Mouse (Mus musculus) hindbrain, embryonic 15.5 days (tissue): ENCODE data around the gene Cap2. TPM values are rescaled to one million over a fixed set of nuclear protein-coding genes. Genes with fewer than 3 reads are reported as not detected.

ENCODE experiments used
- ATAC-seq: fragments of 200-750 bp; cut with Nextera tagmentation; 2 replicates; pipeline ENCODE4 v1.8.0; 2017; ENCODE audit warnings: low read depth, moderate number of reproducible peaks, moderate TSS enrichment; ENCODE audit not compliant: low FRiP score
- H3K27ac ChIP-seq: fragments of 300-500 bp; sonication (generic); replicated peaks from 2 replicates; pipeline ENCODE4 v1.5.1; 2015; ENCODE audit warnings: mild to moderate bottlenecking, inconsistent platforms
- H3K27me3 ChIP-seq: fragments of 300-500 bp; sonication (generic); 2 replicates; pipeline ENCODE4 v1.6.1; 2015; ENCODE audit warnings: control low read depth, inconsistent platforms
- H3K36me3 ChIP-seq: fragments of 300-500 bp; sonication (generic); 2 replicates; pipeline ENCODE4 v1.6.1; 2015; ENCODE audit warnings: control low read depth, inconsistent platforms
- H3K4me1 ChIP-seq: fragments of 300-500 bp; sonication (generic); replicated peaks from 2 replicates; pipeline ENCODE4 v1.6.1; 2015; ENCODE audit warnings: control low read depth, inconsistent platforms
- H3K4me2 ChIP-seq: fragments of 300-500 bp; sonication (generic); 2 replicates; pipeline ENCODE4 v1.6.1; 2015; ENCODE audit warnings: moderate library complexity, mild to moderate bottlenecking, inconsistent platforms
- H3K4me3 ChIP-seq: fragments of 300-500 bp; sonication (generic); 2 replicates; pipeline ENCODE4 v1.5.1; 2015; ENCODE audit warnings: mild to moderate bottlenecking, inconsistent platforms
- H3K9ac ChIP-seq: fragments of 300-500 bp; sonication (generic); 2 replicates; pipeline ENCODE4 v1.6.1; 2015; ENCODE audit warnings: inconsistent platforms
- H3K9me3 ChIP-seq: fragments of 300-500 bp; sonication (generic); 2 replicates; pipeline ENCODE4 v1.6.1; 2016; ENCODE audit warnings: control low read depth, inconsistent platforms
- WGBS: fragments of 180-500 bp; shearing (Covaris S2); methylation state at CpG from one replicate; pipeline ENCODE4 v1.1.7; 2015; 5-methylcytosine and 5-hydroxymethylcytosine counted together
- polyA plus RNA-seq: library from polyadenylated mRNA; unstranded; fragments of >200 nt; fragmentation: Nextera tagmentation; extraction: Ambion mirVana; gene quantifications from 2 replicates; pipeline ENCODE4 v1.2.1, GENCODE M21; 2015

The Cap2 gene
- polyA plus RNA-seq, 1 experiment from 2014 or later: 9.4 TPM

- Histone ChIP-seq H3K4me3 (no peak overlapping the region), H3K4me2 (peak overlapping the region; percentile 8; the same call in 1 of the 2 replicates), H3K27me3 (no peaks in the 10 kb centered on the region), H3K9me3 (no peaks in the 10 kb centered on the region), H3K36me3 (no peaks in the 10 kb centered on the region), H3K27ac (no peak overlapping the region), H3K9ac (no peak overlapping the region), H3K4me1 (peaks cover 24% of the 10 kb centered on the region)
- 52% methylated on average over 11 of the region's 11 CpGs for WGBS
- ATAC-seq: no peak
Observed at GRCm38 (mm10) chr13:46571961-46572647, 70.5 kb downstream of the Cap2 start.

- Histone ChIP-seq H3K4me3 (no peak overlapping the region), H3K4me1 (peaks cover 24% of the 10 kb centered on the region), H3K9ac (no peak overlapping the region), H3K27me3 (no peaks in the 10 kb centered on the region), H3K4me2 (peak overlapping the region; percentile 8; the same call in 1 of the 2 replicates), H3K27ac (no peak overlapping the region), H3K36me3 (no peaks in the 10 kb centered on the region), H3K9me3 (no peaks in the 10 kb centered on the region)
- WGBS: 35% methylated on average over 9 of the region's 9 CpGs
- ATAC-seq: no peak
Observed at GRCm38 (mm10) chr13:46572648-46573163, 71.1 kb downstream of the Cap2 start.

- no peak for ATAC-seq
Observed at GRCm38 (mm10) chr13:46574201-46574600, 72.6 kb downstream of the Cap2 start.

GRCm38 (mm10) chr13:46574707-46575106 lies 73.1 kb downstream of the Cap2 start:
- Histone ChIP-seq H3K9ac (no peak overlapping the region), H3K4me1 (peaks cover 24% of the 10 kb centered on the region), H3K9me3 (no peaks in the 10 kb centered on the region), H3K4me2 (no peak overlapping the region), H3K27ac (no peak overlapping the region), H3K36me3 (no peaks in the 10 kb centered on the region), H3K27me3 (no peaks in the 10 kb centered on the region), H3K4me3 (no peak overlapping the region)
- ATAC-seq: no peak
- WGBS: 72% methylated on average over 4 of the region's 4 CpGs

More at GRCm38 (mm10) chr13:46574201-46574600, 72.6 kb downstream of the Cap2 start:
- H3K27ac ChIP-seq: no peak overlapping the region
- no peak overlapping the region for H3K4me2 ChIP-seq
- no peak overlapping the region for H3K9ac ChIP-seq
- peaks cover 24% of the 10 kb centered on the region for H3K4me1 ChIP-seq
- no peaks in the 10 kb centered on the region for H3K9me3 ChIP-seq
- H3K27me3 ChIP-seq: no peaks in the 10 kb centered on the region
- H3K4me3 ChIP-seq: no peak overlapping the region
- WGBS: 69% methylated on average over 5 of the region's 5 CpGs
- no peaks in the 10 kb centered on the region for H3K36me3 ChIP-seq

GRCm38 (mm10) chr13:46584860-46585259 lies 83.2 kb downstream of the Cap2 start:
- ATAC-seq: no peak
- 78% methylated on average over 7 of the region's 7 CpGs for WGBS
- Histone ChIP-seq H3K9me3 (no peaks in the 10 kb centered on the region), H3K4me2 (no peak overlapping the region), H3K4me3 (no peak overlapping the region), H3K9ac (no peak overlapping the region), H3K27me3 (no peaks in the 10 kb centered on the region), H3K4me1 (no peaks in the 10 kb centered on the region), H3K36me3 (no peaks in the 10 kb centered on the region), H3K27ac (no peak overlapping the region)

GRCm38 (mm10) chr13:46587717-46588289 lies 86.2 kb downstream of the Cap2 start:
- Histone ChIP-seq H3K4me3 (no peak overlapping the region), H3K36me3 (no peaks in the 10 kb centered on the region), H3K4me1 (no peaks in the 10 kb centered on the region), H3K9me3 (no peaks in the 10 kb centered on the region), H3K9ac (no peak overlapping the region), H3K27ac (no peak overlapping the region), H3K27me3 (no peaks in the 10 kb centered on the region), H3K4me2 (no peak overlapping the region)
- WGBS: 78% methylated on average over 17 of the region's 17 CpGs
- no peak for ATAC-seq

- no peaks in the 10 kb centered on the region for H3K36me3 ChIP-seq
- H3K27ac ChIP-seq: no peak overlapping the region
- H3K27me3 ChIP-seq: no peaks in the 10 kb centered on the region
- WGBS: 94% methylated on average over 5 of the region's 5 CpGs
- no peaks in the 10 kb centered on the region for H3K9me3 ChIP-seq
- ATAC-seq: no peak
- H3K9ac ChIP-seq: no peak overlapping the region
- H3K4me3 ChIP-seq: no peak overlapping the region
- H3K4me1 ChIP-seq: no peaks in the 10 kb centered on the region
- H3K4me2 ChIP-seq: no peak overlapping the region
Observed at GRCm38 (mm10) chr13:46588606-46589005, 87.0 kb downstream of the Cap2 start.

GRCm38 (mm10) chr13:46590885-46591284 lies 89.2 kb downstream of the Cap2 start:
- no peak overlapping the region for H3K4me2 ChIP-seq
- no peak overlapping the region for H3K4me3 ChIP-seq
- no peaks in the 10 kb centered on the region for H3K27me3 ChIP-seq
- no peak for ATAC-seq
- no peaks in the 10 kb centered on the region for H3K4me1 ChIP-seq
- no peaks in the 10 kb centered on the region for H3K9me3 ChIP-seq
- no peaks in the 10 kb centered on the region for H3K36me3 ChIP-seq
- WGBS: 87% methylated on average over 4 of the region's 4 CpGs
- H3K9ac ChIP-seq: no peak overlapping the region
- no peak overlapping the region for H3K27ac ChIP-seq

- H3K27ac ChIP-seq: no peak overlapping the region
Observed at GRCm38 (mm10) chr13:46600694-46601093, 99.0 kb downstream of the Cap2 start.

GRCm38 (mm10) chr13:46601386-46601785 lies 99.7 kb downstream of the Cap2 start:
- H3K9ac ChIP-seq: no peak overlapping the region
- H3K4me3 ChIP-seq: no peak overlapping the region
- H3K4me2 ChIP-seq: no peak overlapping the region
- no peaks in the 10 kb centered on the region for H3K36me3 ChIP-seq
- H3K4me1 ChIP-seq: no peaks in the 10 kb centered on the region; the same call in 1 of the 2 replicates
- no peak overlapping the region for H3K27ac ChIP-seq
- no peaks in the 10 kb centered on the region for H3K27me3 ChIP-seq
- no peak for ATAC-seq
- 74% methylated on average over 2 of the region's 2 CpGs for WGBS
- H3K9me3 ChIP-seq: no peaks in the 10 kb centered on the region

More at GRCm38 (mm10) chr13:46600694-46601093, 99.0 kb downstream of the Cap2 start:
- WGBS: 84% methylated on average over 5 of the region's 5 CpGs
- no peaks in the 10 kb centered on the region for H3K9me3 ChIP-seq
- no peak for ATAC-seq
- no peak overlapping the region for H3K4me2 ChIP-seq
- no peak overlapping the region for H3K4me3 ChIP-seq
- H3K36me3 ChIP-seq: no peaks in the 10 kb centered on the region
- no peaks in the 10 kb centered on the region; the same call in 1 of the 2 replicates for H3K4me1 ChIP-seq
- no peaks in the 10 kb centered on the region for H3K27me3 ChIP-seq
- no peak overlapping the region for H3K9ac ChIP-seq

- Histone ChIP-seq H3K27me3 (no peaks in the 10 kb centered on the region), H3K9me3 (no peaks in the 10 kb centered on the region), H3K27ac (no peak overlapping the region), H3K4me3 (no peak overlapping the region), H3K4me1 (no peaks in the 10 kb centered on the region; the same call in 1 of the 2 replicates), H3K36me3 (no peaks in the 10 kb centered on the region), H3K4me2 (no peak overlapping the region), H3K9ac (no peak overlapping the region)
- WGBS: 92% methylated on average over 11 of the region's 11 CpGs
- no peak for ATAC-seq
Observed at GRCm38 (mm10) chr13:46602674-46603073, 101.0 kb downstream of the Cap2 start.

GRCm38 (mm10) chr13:46611033-46611432 lies 109.4 kb downstream of the Cap2 start:
- ATAC-seq: no peak
- no peaks in the 10 kb centered on the region for H3K27me3 ChIP-seq
- H3K9me3 ChIP-seq: no peaks in the 10 kb centered on the region
- H3K4me2 ChIP-seq: no peak overlapping the region
- H3K27ac ChIP-seq: no peak overlapping the region
- no peaks in the 10 kb centered on the region for H3K4me1 ChIP-seq
- WGBS: 86% methylated on average over 3 of the region's 3 CpGs
- H3K36me3 ChIP-seq: no peaks in the 10 kb centered on the region
- H3K4me3 ChIP-seq: no peak overlapping the region
- no peak overlapping the region for H3K9ac ChIP-seq
